Mouse (Mus musculus) spleen, embryonic (tissue): ENCODE measurements around the gene Gm20388.

Source experiments
- CTCF ChIA-PET: fragments of 350-600 bp; sonication (Branson Sonifier 250); formaldehyde crosslinking; loops from one replicate; lab custom pipeline; 2022; lab: Charles Lee

The Gm20388 gene

GRCm38 (mm10) chr8:120250750-120251410 is 340.2 kb downstream of the Gm20388 start:
- CTCF ChIA-PET, result no interaction called here

- CTCF ChIA-PET, result no interaction called here
Measured at GRCm38 (mm10) chr8:120251411-120252035, 340.9 kb downstream of the Gm20388 start.

- CTCF ChIA-PET, result no interaction called here
Measured at GRCm38 (mm10) chr8:120253626-120254025, 343.0 kb downstream of the Gm20388 start.

GRCm38 (mm10) chr8:120255406-120255987 is 344.9 kb downstream of the Gm20388 start:
- CTCF ChIA-PET, result no interaction called here

- CTCF ChIA-PET, result no interaction called here
Measured at GRCm38 (mm10) chr8:120256958-120257357, 346.3 kb downstream of the Gm20388 start.

GRCm38 (mm10) chr8:120259206-120259605 is 348.6 kb downstream of the Gm20388 start:
- CTCF ChIA-PET, result no interaction called here

- CTCF ChIA-PET, result no interaction called here
Measured at GRCm38 (mm10) chr8:120260677-120261076, 350.0 kb downstream of the Gm20388 start.

- CTCF ChIA-PET, result interaction anchor here (0.5 kb wide), 1 partner anchor 114 kb away, joined by 4 read pairs; no protein-coding TSS in a partner anchor
Measured at GRCm38 (mm10) chr8:120261338-120262120, 350.9 kb downstream of the Gm20388 start.

GRCm38 (mm10) chr8:120263879-120264278 is 353.2 kb downstream of the Gm20388 start:
- CTCF ChIA-PET, result no interaction called here

- CTCF ChIA-PET, result no interaction called here
Measured at GRCm38 (mm10) chr8:120264388-120264943, 353.8 kb downstream of the Gm20388 start.

- CTCF ChIA-PET, result no interaction called here
Measured at GRCm38 (mm10) chr8:120264944-120265453, 354.4 kb downstream of the Gm20388 start.

- CTCF ChIA-PET, result interaction anchor here (0.6 kb wide), 1 partner anchor 37 kb away, joined by 7 read pairs; no protein-coding TSS in a partner anchor
Measured at GRCm38 (mm10) chr8:120265471-120265870, 354.8 kb downstream of the Gm20388 start.

GRCm38 (mm10) chr8:120268541-120268980 is 357.9 kb downstream of the Gm20388 start:
- CTCF ChIA-PET, result no interaction called here

GRCm38 (mm10) chr8:120270449-120270848 is 359.8 kb downstream of the Gm20388 start:
- CTCF ChIA-PET, result interaction anchor here (0.6 kb wide), 1 partner anchor 30 kb away, joined by 8 read pairs; no protein-coding TSS in a partner anchor

GRCm38 (mm10) chr8:120273430-120273829 is 362.8 kb downstream of the Gm20388 start:
- CTCF ChIA-PET, result interaction anchor here (0.5 kb wide), 1 partner anchor 45 kb away, joined by 3 read pairs; no protein-coding TSS in a partner anchor

- CTCF ChIA-PET, result interaction anchor here (0.6 kb wide), 1 partner anchor 46 kb away, joined by 3 read pairs; no protein-coding TSS in a partner anchor
Measured at GRCm38 (mm10) chr8:120276051-120276890, 365.6 kb downstream of the Gm20388 start.

- CTCF ChIA-PET, result interaction anchor here (0.6 kb wide), 1 partner anchor 45 kb away, joined by 3 read pairs; no protein-coding TSS in a partner anchor
Measured at GRCm38 (mm10) chr8:120276891-120277426, 366.3 kb downstream of the Gm20388 start.

GRCm38 (mm10) chr8:120278009-120278408 is 367.4 kb downstream of the Gm20388 start:
- CTCF ChIA-PET, result interaction anchor here (0.6 kb wide), 1 partner anchor 341 kb away, joined by 4 read pairs; no protein-coding TSS in a partner anchor

GRCm38 (mm10) chr8:120279418-120279817 is 368.8 kb downstream of the Gm20388 start:
- CTCF ChIA-PET, result no interaction called here

- CTCF ChIA-PET, result no interaction called here
Measured at GRCm38 (mm10) chr8:120281487-120281886, 370.8 kb downstream of the Gm20388 start.
